Mouse (Mus musculus) gastrocnemius, postnatal 14 days (tissue): ENCODE data around the gene Iqgap1. TPM values are rescaled to one million over a fixed set of nuclear protein-coding genes. Genes with fewer than 3 reads are reported as not detected.
A peak's percentile ranks its signal among the peaks of the same experiment; 100 is the strongest.

Experiments
- DNase-seq: peaks from one replicate; pipeline ENCODE4 v3.0.0; 2021; ENCODE audit warnings: mixed read lengths
- intact Hi-C: fragments of 180-260 bp; cut with DNase I; formaldehyde crosslinking; loops from one replicate; pipeline ENCODE4 v1.15.1; 2025; ENCODE audit warnings: low total_unique reads
- total RNA-seq, 2 experiments: library from RNA; stranded (reverse); gene quantifications; 2 replicates each; pipeline ENCODE4 v1.2.3; 2021

Iqgap1 gene
- total RNA-seq, 2 experiments from 2014 or later: 28.9 to 36.1 TPM

DNA sequence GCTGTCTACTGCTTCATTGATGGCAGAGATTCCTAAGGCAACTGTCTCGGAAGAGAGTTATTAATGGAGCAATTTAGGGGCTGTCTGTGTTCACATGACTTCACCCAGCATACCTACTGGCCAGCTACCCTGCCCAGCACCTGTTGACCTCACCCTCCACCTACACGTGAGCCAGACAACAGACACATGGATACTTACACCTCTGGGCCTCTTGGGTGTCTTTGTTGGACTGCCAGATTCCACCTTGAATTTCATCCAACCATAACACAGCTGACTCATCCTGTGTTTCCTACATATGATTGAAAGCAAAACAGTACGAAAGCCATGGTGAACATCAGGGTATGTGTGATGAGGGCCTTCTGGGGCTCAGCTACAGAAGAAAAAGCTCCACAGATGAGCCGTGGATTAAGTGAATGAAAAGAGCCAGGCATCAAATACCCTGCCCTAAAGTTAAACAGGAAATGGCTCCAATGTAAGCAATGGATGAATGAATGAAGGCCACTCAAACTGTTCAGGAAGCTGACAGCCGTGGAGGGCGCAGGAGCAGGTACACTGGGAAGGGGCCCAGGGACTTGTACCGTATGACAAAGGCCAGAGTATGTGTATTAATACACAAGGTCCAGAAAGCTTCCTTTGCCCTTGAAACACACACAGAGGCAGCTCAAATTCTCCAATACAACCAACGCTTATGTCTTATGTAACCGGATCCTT lies 81.7 kb downstream of the Iqgap1 start:
- DNase-seq: no peak

DNA sequence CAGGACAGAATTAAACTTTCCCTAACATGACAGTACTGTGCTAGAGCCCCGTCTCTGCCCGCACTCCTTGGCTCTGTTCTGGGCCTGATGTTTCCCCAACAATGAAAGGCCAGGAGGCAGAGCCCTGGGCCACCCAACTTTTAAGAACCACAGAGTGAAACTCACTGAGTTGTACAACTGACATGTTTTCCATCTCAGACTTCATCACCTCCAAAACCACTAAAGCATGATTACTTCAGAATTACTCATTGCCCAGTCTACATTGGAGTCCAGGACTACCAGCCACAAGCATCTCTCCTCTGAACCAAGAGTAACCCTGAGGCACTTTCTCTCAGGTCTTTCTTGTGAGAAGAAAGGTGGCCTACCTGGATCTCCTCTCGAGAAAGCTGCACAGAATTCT lies 83.1 kb downstream of the Iqgap1 start:
- DNase-seq: no peak
- intact Hi-C loops: loop anchor here (5.0 kb wide), 1 partner anchor 105 kb away; no protein-coding TSS in a partner anchor

More for the DNA sequence above, 81.7 kb downstream of the Iqgap1 start:
- intact Hi-C loops: loop anchor here (5.0 kb wide), 1 partner anchor 103 kb away; no protein-coding TSS in a partner anchor

DNA sequence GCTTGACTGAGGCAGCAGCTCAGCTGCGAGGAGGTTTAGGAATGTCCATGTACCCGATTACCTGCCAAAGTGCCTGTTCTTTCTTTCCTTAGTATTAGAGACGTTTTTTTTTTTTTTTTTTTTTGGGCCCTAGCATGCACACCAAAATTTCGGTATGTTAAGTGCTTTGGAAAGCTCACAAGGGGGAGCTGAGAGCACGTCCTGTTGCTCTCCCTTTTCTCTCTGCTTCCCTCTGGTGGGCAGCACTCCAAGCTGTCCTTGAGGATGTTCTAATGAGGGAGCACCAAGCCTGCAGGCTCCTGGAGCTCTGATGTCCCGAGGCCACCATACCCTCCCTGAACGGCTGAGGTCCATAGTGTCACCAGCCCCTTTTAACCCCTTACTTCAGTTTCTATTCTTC lies 84.8 kb downstream of the Iqgap1 start:
- intact Hi-C loops: loop anchor here (5.0 kb wide), 1 partner anchor 106 kb away; no protein-coding TSS in a partner anchor

DNA sequence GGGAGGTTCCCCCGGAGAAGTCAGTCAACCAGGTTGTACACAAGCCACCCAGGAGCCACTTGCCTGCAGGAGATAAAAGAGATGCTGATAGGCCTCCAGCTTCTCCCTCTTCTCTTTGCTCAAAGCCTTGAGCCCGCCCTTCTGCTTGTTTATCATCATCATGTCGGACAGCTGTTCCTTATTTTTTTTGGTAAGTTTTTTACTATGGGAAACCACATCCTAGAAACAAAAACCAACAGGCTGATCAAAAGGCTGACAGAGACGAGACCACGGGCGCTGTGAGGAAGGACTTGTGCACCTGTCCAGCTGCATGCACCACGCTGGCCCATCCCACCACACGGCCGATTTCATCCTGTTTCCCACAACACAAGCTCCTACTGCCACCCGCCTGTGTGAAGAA lies 89.6 kb downstream of the Iqgap1 start:
- intact Hi-C loops: no loop called here
- DNase-seq: no peak

More for the DNA sequence above, 84.8 kb downstream of the Iqgap1 start:
- DNase-seq: peak; percentile 86

DNA sequence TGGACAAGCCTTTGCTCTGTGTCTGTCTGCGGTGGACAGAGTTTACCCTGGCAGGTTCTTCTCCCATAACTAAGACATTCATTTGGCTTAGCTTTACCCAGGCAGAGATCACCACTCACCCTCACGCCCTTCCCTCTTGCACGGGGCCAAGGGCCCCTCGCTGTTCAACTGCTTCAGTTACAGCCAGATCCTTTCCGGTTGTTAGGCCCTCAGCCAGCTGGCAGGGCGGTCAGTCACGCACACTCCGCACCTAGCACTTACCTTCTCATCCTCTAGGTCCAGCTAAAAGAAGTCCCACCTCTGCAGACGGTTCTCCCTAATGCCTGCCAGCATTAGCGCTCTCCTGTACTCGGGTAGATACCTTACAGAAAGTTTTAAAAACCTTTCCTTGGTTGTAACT lies 92.8 kb downstream of the Iqgap1 start:
- intact Hi-C loops: no loop called here
- no peak for DNase-seq

DNA sequence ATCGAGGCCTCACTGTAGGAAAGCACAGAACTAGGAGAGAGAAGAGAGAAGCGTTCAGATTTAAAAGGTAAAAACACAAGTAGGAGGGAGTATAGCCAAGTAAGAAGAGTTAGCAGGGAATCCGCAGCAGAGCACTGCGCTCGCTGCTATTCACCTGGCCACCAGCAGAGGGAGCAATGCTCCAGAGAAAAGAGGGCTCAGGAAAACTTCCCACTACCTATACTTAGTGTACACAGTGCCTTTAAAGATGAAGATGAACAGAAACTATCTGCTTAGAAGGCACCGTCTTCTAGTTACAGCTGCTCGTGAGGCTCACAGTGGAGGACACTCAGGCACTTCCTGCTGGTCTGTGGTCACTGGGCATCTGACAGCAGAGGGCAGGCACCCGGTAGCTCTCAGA lies 96.1 kb downstream of the Iqgap1 start:
- intact Hi-C loops: no loop called here
- peak; percentile 57 for DNase-seq

DNA sequence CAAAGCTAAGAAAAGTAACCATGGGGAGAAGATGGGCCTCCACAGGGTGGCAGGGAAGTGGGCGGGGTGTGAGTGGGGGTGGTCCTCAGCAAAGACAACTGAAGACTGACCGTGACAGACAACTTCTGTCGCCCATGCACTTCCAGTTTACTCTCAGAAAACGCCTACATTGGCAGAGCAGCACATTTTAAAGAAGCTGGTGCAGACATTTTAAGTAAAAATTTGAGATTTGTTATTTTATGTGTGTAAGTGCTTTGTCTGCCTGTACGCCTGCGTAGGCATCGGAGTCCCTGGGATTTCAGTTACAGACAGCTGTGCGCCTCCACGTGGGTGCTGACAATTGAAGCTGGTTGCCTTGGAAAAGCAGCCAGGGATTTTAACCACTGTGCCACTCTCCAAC lies 104.7 kb downstream of the Iqgap1 start:
- intact Hi-C loops: no loop called here
- DNase-seq: no peak

DNA sequence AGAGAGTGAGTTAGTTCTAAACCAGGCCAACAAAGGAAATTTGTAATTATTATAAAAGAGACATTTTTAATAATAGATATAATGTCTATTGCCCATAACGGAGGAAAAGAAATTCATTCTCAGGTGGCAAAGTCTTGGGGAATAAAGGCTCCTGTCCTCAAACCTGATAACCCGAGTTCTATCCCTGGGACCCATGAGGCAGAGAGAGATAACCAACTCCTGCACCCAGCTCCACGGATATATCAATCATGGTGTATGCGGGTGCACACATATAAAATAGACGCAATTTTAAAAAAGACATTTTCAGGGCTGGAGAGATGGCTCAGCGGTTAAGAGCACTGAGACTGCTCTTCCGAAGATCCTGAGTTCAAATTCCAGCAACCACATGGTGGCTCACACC lies 106.2 kb downstream of the Iqgap1 start:
- intact Hi-C loops: no loop called here
- DNase-seq: no peak

DNA sequence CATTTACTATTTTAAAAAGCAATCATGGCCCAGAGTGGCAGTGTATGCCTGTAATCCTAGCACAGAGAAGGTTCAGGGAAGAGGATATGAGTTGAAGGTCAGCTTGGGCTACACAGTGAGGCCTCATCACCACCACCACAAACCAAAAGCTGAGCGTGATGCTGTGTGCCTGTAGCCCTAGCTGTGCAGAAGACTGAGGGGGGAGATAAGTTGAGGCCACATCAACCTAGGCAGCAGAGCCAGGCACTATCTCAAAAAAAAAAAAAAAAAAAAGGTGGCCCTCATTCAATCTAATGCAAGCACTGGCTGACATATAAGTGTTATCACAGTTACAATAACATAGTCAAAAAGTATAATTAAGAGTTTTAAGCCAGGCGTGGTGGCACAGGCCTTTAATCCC lies 106.7 kb downstream of the Iqgap1 start:
- intact Hi-C loops: no loop called here

DNA sequence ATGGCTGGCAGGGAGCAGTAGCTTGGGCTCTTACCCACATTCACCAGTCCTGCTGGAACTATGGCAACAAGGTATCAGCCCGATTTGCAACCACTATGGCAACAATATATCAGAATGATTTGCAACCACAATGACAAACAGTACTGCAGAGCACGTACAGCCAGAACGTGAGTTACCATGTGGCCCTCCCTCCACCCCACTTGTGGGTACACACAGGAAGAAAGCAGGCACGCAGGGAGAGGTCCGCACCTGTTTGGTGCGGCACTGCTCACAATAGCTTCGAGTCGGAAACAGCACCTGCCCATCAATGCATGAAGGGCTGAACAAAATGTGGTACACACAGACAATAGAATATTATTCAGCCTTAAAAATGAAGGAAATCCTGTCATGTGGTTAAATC lies 107.3 kb downstream of the Iqgap1 start:
- intact Hi-C loops: no loop called here
- DNase-seq: no peak

More for the DNA sequence above, 106.7 kb downstream of the Iqgap1 start:
- no peak for DNase-seq

DNA sequence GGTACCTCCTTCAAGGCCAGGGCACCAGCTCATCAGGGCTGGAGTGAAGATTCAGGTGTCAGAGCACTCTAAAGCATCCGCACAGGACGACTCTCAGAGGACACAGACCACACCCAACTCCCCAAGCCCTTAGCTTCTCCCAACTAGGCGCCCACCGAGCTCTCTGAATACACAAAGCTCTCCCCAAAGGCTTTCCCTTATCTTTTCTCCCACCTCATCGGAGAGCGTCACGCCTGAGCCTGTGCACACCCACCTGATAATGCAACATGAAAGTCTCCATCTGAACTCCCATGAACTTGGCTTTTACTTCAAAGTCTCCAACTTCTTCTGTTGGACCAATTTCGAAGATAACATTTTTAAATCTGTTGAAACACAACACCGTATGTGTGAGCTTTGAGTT lies 109.0 kb downstream of the Iqgap1 start:
- DNase-seq: no peak
- intact Hi-C loops: no loop called here

DNA sequence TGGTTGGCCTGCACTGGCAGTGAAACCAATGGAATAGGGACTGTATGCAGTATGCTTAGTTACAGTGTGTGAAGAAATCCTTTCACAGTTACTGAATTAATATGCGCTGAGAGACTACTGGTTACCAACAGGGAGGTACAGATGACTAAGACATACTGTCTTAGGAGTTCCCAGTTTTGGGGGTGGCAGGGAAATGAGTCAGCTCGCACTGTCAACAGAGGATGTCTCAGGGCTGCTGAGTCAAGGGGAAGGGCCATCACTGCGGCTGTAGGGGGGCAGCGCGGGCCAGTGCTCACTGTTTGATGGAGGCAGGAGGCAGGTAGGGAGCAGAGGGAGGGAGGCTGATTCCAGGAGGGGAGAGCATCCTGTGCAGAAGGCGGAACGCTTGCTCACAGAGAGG lies 110.5 kb downstream of the Iqgap1 start:
- DNase-seq: no peak
- intact Hi-C loops: no loop called here

DNA sequence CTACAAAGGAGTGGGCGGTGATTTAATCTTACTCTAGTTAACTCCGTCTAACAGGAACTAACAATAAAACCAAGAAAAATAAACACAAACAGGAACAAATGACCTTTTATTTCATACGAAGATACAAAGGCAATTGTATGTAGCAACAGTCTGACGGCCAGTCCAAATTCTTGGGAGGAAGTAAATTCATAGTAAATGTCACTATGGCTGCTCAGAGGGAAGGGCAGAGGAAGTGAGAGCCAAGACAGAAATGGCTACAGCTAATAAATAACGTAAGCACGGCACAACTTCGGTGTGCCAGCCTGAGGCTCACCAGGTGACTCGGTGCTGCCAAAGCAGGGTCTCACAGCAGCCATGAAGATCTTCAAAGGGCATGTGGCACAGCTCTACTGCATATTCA lies 114.3 kb downstream of the Iqgap1 start:
- no peak for DNase-seq
- intact Hi-C loops: no loop called here

DNA sequence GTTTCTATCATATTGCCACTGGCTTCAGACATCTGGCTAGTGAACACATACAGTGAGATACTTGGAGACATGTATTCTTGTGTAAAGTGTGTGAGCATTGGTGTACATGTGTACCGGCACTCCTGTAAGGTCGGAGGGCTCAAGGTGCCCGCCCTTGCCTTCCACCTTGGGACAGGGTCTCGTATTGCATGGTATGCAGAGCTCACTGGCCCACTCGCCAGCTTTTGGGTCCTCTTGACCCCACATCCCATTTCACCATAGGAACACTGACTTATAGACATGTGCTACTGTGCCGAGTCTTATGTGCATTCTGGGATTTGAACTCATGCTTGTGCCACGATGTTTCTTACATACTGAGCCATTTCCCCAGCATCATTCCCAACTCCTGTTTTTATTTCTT lies 115.4 kb downstream of the Iqgap1 start:
- intact Hi-C loops: no loop called here
- DNase-seq: no peak

DNA sequence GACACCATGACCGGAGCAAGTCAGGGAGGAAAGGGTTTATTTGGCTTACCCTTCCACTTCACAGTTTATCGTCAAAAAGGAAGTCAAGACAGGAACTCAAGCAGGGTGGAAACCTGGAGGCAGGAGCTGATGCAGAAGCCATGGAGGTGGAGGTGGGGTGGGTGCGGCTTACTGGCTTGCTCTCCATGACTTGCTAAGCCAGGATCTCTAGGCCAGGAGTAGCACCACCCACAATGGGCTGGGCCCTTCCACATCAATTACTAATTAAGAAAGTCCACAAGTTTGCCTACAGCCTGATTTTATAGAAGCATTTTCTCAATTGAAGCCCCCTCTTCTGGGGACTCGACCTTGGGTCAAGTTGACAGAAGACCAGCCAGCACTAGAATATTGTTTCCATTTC lies 121.7 kb downstream of the Iqgap1 start:
- DNase-seq: no peak
- intact Hi-C loops: no loop called here

DNA sequence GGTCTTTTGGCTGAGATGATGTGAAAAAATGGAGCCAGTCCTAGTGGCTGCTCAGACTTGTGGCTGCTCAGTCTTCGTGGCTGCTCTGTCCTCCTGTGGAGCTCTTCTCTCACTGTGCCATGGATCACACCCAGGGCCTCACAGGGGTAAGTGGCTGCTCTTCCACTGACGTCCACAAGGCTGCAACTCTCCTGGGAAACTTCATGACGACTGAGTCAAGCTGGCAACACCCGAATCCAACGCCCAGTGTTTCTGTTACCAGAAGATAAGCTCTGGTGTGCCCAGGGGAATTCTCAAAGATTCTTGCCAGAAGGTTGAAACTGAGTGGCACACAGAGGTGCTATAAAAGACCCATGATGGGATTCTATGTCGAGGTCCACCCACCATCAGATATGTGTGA lies 123.3 kb downstream of the Iqgap1 start:
- intact Hi-C loops: no loop called here

DNA sequence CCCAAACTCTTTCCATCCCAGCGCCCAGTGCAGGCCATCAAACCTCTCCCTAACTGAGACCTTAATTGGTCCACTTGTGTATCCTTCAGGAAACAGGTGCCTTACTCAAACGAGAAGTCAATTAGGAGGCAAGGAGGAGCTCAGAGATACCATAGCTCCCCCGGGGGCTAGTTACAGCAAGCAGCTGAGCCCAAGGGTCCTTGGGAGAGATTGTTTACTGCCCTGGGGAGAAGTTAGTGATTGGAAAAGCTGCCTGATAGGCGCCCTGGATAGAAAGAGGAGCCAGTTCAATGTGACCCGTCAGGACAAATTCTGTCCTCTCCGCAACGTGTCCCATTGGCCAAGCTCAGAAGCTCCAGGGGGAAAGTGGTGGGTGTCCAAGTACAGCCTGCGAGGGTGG lies 126.1 kb downstream of the Iqgap1 start:
- no peak for DNase-seq
- intact Hi-C loops: loop anchor here (10.0 kb wide), 1 partner anchor 315 kb away; the partner anchor contains the start of gene Fes

More for the DNA sequence above, 123.3 kb downstream of the Iqgap1 start:
- DNase-seq: no peak

DNA sequence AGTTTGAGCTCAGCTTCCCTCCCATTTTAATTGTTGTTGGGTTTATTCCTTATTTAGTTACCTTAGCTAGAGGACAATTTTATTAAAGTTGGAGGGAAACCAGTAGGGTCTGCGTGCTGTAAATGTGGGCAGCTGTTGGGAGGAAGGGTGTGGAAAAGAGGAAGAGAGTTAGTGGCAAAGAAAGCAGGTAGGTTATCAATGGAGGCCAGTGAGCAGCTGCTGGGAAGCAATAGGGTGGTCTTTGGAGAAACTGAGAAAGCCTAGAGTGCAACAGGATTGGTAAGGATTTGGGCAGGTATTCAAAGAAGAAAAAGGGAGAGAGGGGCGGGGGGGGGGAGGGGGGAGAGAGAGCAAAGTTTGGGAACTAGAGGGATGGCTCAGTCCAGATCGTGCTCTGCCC lies 126.8 kb downstream of the Iqgap1 start:
- no peak for DNase-seq
- intact Hi-C loops: loop anchor here (10.0 kb wide), 1 partner anchor 314 kb away; the partner anchor contains the start of gene Fes

DNA sequence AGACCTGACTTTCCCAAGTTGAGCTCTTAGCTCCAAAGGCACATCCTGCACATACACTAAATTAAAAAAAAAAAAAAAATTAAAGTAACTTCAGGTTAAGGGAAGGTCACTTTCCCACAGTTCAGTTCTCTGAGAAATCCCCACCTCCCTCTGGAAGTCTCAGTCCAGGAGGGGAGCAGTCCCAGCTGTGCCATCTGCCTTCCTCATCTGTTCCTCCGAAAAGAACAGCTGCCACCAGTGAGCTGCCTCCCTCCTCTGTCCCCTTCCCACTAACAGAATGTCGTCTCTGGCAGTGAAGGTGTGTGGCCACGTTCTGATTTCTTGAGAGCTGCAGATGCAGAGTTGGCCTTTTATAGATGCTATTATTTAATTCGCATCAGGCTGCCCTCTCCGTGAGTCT lies 127.9 kb downstream of the Iqgap1 start:
- intact Hi-C loops: loop anchor here (10.0 kb wide), 1 partner anchor 313 kb away; the partner anchor contains the start of gene Fes
- DNase-seq: no peak

DNA sequence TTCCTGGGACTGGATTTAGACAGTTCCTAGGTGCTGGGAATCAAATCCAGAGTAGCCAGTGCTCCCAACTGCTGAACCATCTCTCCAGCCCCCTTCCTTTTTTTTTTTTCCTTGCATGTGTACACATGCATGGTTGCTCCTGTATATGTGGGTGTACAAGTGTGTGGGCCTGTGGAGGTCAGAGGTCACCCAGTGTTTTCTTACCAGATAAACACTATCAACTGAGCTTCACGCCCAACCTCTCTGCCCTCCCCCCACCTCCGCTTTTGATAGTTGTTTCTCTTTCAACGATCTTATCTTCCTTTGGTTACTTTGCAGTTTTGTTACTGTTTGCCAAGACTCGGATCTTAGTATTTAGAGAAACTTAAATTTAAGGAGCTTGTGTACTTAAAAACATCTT lies 128.9 kb downstream of the Iqgap1 start:
- no peak for DNase-seq
- intact Hi-C loops: loop anchor here (10.0 kb wide), 1 partner anchor 312 kb away; the partner anchor contains the start of gene Fes

DNA sequence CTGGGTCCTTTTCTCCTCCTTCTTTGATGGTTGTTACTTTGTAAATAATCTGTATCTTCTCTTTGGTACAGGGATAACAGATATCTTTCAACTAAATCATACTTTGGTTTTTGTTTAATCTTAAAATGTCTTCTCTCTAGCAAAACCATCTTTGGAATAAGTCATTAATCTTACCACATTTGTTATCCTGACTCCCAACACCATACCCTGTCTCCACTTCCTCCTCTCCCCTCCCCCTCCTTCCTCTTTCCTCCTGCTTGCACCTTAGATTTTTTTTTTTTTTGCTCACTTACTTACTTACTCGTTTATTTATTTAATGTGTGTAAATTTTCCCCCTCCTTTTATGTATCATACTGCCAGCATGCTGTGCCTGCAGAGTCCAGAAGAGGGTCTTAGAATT lies 129.4 kb downstream of the Iqgap1 start:
- DNase-seq: no peak
- intact Hi-C loops: loop anchor here (10.0 kb wide), 1 partner anchor 312 kb away; the partner anchor contains the start of gene Fes
